Mouse (Mus musculus): ENCODE measurements around the gene Swap70.

- TF ChIP-seq GATA2 (IDR thresholded peaks at IDR 0.05; ENCODE audit: borderline replicate concordance, low read depth, low read length) = no peak
- no peak for TF ChIP-seq TAL1 (conservative IDR thresholded peaks at IDR 0.05; ENCODE audit: low read depth, low read length)
- TF ChIP-seq CTCF (IDR thresholded peaks at IDR 0.05; ENCODE audit: low read depth, low read length) = no peak
These were observed 13.2 kb upstream of the Swap70 start for GRCm38 (mm10) chr7:110208341-110208740.

All from G1E (cell line).